Mouse (Mus musculus) embryonic facial prominence, embryonic 14.5 days (tissue): ENCODE measurements at regions not wholly inside any gene's neighbourhood (a gene's known extent, or its start where the extent isn't known, plus 50 kb on each side); places are given as distances from the start of the nearest gene placed in this dataset.

Experiments
- ATAC-seq: fragments of 200-750 bp; cut with Nextera tagmentation; 2 replicates; pipeline ENCODE4 v1.8.0; 2017; ENCODE audit warnings: low read depth, moderate number of reproducible peaks, moderate TSS enrichment
- DNase-seq: peaks from one replicate; pipeline ENCODE4 v3.0.0-alpha.2; 2015; ENCODE audit warnings: low spot score
- H3K27ac ChIP-seq: fragments of 300-500 bp; sonication (generic); replicated peaks from 2 replicates; pipeline ENCODE4 v1.5.1; 2014; ENCODE audit warnings: low read depth, mild to moderate bottlenecking, low read length, moderate library complexity
- H3K27me3 ChIP-seq: fragments of 300-500 bp; sonication (generic); replicated peaks from 2 replicates; pipeline ENCODE4 v1.6.1; 2014; ENCODE audit warnings: low read length; ENCODE audit not compliant: control insufficient read depth, insufficient read depth
- H3K36me3 ChIP-seq: fragments of 300-500 bp; sonication (generic); 2 replicates; pipeline ENCODE4 v1.6.1; 2014; ENCODE audit warnings: low read length, mixed read lengths; ENCODE audit not compliant: control insufficient read depth, insufficient read depth
- H3K4me1 ChIP-seq: fragments of 300-500 bp; sonication (generic); 2 replicates; pipeline ENCODE4 v1.6.1; 2014; ENCODE audit warnings: antibody characterized with exemption, low read length; ENCODE audit not compliant: control insufficient read depth, insufficient read depth
- H3K4me2 ChIP-seq: fragments of 300-500 bp; sonication (generic); 2 replicates; pipeline ENCODE4 v1.6.1; 2014; ENCODE audit warnings: low read depth, mild to moderate bottlenecking, low read length, moderate library complexity, mixed read lengths
- H3K4me3 ChIP-seq: fragments of 300-500 bp; sonication (generic); 2 replicates; pipeline ENCODE4 v1.5.1; 2014; ENCODE audit warnings: low read depth, mild to moderate bottlenecking, low read length
- H3K9ac ChIP-seq: fragments of 300-500 bp; sonication (generic); 2 replicates; pipeline ENCODE4 v1.6.1; 2014; ENCODE audit warnings: low read depth, mild to moderate bottlenecking, low read length, moderate library complexity, mixed read lengths
- H3K9me3 ChIP-seq: fragments of 300-500 bp; sonication (generic); 2 replicates; pipeline ENCODE4 v1.6.1; 2016; ENCODE audit warnings: low read length; ENCODE audit not compliant: control insufficient read depth
- WGBS: fragments of 180-500 bp; shearing (Covaris S2); extraction: QIAGEN DNeasy Blood & Tissue Kit; methylation state at CpG from one replicate; pipeline ENCODE4 v1.1.7; 2014; 5-methylcytosine and 5-hydroxymethylcytosine counted together

DNA sequence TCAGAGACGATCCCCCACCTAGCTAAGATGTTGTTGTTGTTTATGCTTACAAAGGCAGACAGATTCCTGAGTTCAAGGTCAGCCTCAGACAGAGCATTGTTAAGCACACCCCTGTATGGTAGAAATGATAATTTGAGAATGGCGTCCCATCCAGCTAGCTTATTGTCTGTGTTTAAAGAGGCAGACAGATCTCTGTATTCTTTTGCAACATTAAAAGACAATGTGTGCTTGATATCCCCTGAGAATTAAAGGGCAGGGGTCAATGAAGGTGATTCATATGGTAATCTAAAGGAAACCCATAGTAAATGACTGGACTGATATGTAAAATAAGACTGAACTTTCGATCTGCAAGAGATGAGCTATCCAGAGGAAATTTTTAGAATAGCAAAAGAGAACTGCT is 883.5 kb downstream of the Basp1 start:
- Histone ChIP-seq H3K4me3 (no peak overlapping the region), H3K4me1 (no peaks in the 10 kb centered on the region), H3K27ac (no peak overlapping the region), H3K4me2 (no peak overlapping the region), H3K36me3 (no peaks in the 10 kb centered on the region), H3K9ac (no peak overlapping the region), H3K27me3 (no peaks in the 10 kb centered on the region), H3K9me3 (no peaks in the 10 kb centered on the region)
- no peak for DNase-seq
- no peak for ATAC-seq
- WGBS, result 87% methylated on average over 3 of the region's 3 CpGs

GRCm38 (mm10) chr15:24527379-24527778 is 886.2 kb downstream of the Basp1 start:
- 76% methylated on average over 5 of the region's 5 CpGs for WGBS
- no peaks in the 10 kb centered on the region for H3K36me3 ChIP-seq
- no peak for ATAC-seq
- H3K9me3 ChIP-seq, result 0 out of 2 replicates have a peak, but pooled peaks cover 4% of the 10 kb centered on the region
- DNase-seq, result no peak
- no peaks in the 10 kb centered on the region for H3K4me1 ChIP-seq
- no peak overlapping the region for H3K4me3 ChIP-seq
- H3K9ac ChIP-seq, result no peak overlapping the region
- H3K27ac ChIP-seq, result no peak overlapping the region
- H3K4me2 ChIP-seq, result no peak overlapping the region
- no peaks in the 10 kb centered on the region for H3K27me3 ChIP-seq

DNA sequence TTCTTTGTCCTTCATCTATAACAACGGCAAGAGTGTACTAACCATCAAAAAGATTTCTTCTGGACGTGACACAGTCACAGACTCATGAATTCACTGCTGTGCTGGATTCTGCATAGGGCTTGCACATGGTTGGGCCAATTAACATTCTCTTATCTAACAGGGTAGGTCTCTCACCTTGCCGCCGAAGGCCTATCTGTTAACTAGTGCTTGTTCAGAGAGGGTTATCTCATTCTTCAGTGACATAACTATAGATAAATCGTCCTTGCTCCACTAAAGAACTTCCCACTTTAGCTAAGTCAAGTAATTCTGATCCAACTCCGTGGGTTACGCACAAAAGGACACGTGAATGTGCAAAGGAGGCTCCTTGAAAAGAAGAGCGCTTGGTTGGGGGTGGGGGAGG is 899.6 kb downstream of the Basp1 start:
- H3K9ac ChIP-seq, result no peak overlapping the region
- no peaks in the 10 kb centered on the region for H3K36me3 ChIP-seq
- DNase-seq (no peak), ATAC-seq (no peak)
- H3K27me3 ChIP-seq, result no peaks in the 10 kb centered on the region
- H3K4me2 ChIP-seq, result no peak overlapping the region
- no peak overlapping the region for H3K27ac ChIP-seq
- no peaks in the 10 kb centered on the region for H3K9me3 ChIP-seq
- WGBS, result 82% methylated on average over 9 of the region's 9 CpGs
- no peaks in the 10 kb centered on the region for H3K4me1 ChIP-seq
- H3K4me3 ChIP-seq, result no peak overlapping the region

- no peak overlapping the region for H3K4me2 ChIP-seq
- H3K36me3 ChIP-seq, result no peaks in the 10 kb centered on the region
- no peaks in the 10 kb centered on the region for H3K9me3 ChIP-seq
- H3K27me3 ChIP-seq, result no peaks in the 10 kb centered on the region
- 65% methylated on average over 9 of the region's 9 CpGs for WGBS
- ATAC-seq (no peak), DNase-seq (no peak)
- no peak overlapping the region for H3K4me3 ChIP-seq
- H3K4me1 ChIP-seq, result no peaks in the 10 kb centered on the region
- H3K27ac ChIP-seq, result no peak overlapping the region
- H3K9ac ChIP-seq, result no peak overlapping the region
Measured at GRCm38 (mm10) chr15:24501907-24502559, 911.5 kb downstream of the Basp1 start.

DNA sequence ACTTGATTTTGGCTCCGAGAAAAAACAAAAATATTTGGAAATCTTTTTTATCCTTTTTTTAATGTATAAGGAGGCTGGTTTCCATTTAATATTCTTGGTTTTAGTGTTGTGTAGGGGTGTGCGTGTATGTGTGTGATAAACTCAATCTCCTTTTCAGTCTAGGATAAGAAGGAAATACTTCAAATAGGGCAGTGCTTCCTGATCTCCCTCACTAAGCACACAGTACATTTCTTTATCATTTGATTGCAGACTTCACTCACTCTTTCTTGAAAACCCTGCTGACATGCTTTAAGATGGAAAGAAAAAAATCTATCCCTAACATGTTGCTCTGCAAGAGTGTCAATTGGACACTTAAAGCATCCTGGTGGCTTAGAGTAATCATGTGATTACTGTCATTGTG is 927.3 kb downstream of the Basp1 start:
- no peaks in the 10 kb centered on the region for H3K27me3 ChIP-seq
- H3K9ac ChIP-seq, result no peak overlapping the region
- no peaks in the 10 kb centered on the region for H3K36me3 ChIP-seq
- ATAC-seq (no peak), DNase-seq (no peak)
- H3K4me2 ChIP-seq, result no peak overlapping the region
- no peaks in the 10 kb centered on the region for H3K4me1 ChIP-seq
- no peaks in the 10 kb centered on the region for H3K9me3 ChIP-seq
- H3K27ac ChIP-seq, result no peak overlapping the region
- WGBS, result 83% methylated on average over 2 of the region's 2 CpGs
- H3K4me3 ChIP-seq, result no peak overlapping the region

- ATAC-seq (no peak), DNase-seq (peak; percentile 1)
- no peak overlapping the region for H3K4me2 ChIP-seq
- WGBS, result 83% methylated on average over 1 of the region's 1 CpGs
- H3K9ac ChIP-seq, result no peak overlapping the region
- no peak overlapping the region for H3K27ac ChIP-seq
- H3K9me3 ChIP-seq, result no peaks in the 10 kb centered on the region
- H3K36me3 ChIP-seq, result no peaks in the 10 kb centered on the region
- H3K4me1 ChIP-seq, result no peaks in the 10 kb centered on the region
- H3K4me3 ChIP-seq, result no peak overlapping the region
- H3K27me3 ChIP-seq, result no peaks in the 10 kb centered on the region
Measured at GRCm38 (mm10) chr15:24468239-24468638, 945.3 kb downstream of the Basp1 start.

DNA sequence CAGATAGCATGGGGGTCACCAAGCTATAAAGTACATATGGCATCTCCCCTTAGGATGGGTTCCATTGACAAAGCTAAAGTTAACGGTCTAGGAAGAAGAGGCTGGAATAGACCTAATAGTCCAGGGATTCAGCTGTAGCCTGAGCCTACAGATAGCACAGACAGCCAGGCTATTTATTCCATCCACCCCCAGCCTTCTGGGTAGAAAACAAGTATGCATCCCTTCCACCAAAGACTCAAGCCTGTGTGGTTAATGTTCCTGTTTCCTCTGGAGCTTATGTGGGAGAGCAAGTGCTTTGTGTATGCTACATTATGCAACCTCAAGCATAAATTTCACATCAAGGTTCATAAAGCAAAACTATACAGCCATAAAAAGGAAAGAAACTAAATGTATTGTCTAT is 955.8 kb downstream of the Basp1 start:
- Histone ChIP-seq H3K9me3 (no peaks in the 10 kb centered on the region), H3K36me3 (no peaks in the 10 kb centered on the region), H3K27ac (no peak overlapping the region), H3K27me3 (no peaks in the 10 kb centered on the region), H3K4me3 (no peak overlapping the region), H3K4me1 (no peaks in the 10 kb centered on the region), H3K9ac (no peak overlapping the region), H3K4me2 (no peak overlapping the region)
- ATAC-seq, result no peak
- 86% methylated on average over 1 of the region's 1 CpGs for WGBS
- DNase-seq, result no peak

DNA sequence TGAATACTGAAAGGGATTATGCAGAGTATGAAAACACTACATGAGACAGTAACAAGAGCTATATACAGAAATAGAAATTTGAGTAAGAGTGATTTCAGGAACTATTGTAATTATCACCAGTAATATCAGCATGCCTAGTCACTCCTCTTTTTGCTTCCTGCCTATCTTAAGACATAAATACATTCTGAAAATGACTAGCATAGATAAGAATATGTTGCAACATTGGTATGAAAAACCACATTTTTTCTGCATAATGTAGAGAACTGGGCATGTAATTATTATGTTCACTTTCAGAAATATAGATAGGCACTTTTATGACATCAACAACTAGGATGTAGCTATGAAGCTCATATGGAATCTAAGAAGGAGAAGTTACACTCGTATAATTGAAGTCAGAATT is 980.5 kb downstream of the Basp1 start:
- H3K9me3 ChIP-seq, result no peaks in the 10 kb centered on the region

GRCm38 (mm10) chr15:24429154-24429553 is 984.4 kb downstream of the Basp1 start:
- DNase-seq, result no peak
- no peak overlapping the region for H3K4me3 ChIP-seq
- H3K36me3 ChIP-seq, result no peaks in the 10 kb centered on the region
- no peaks in the 10 kb centered on the region for H3K4me1 ChIP-seq
- WGBS, result 70% methylated on average over 5 of the region's 5 CpGs
- H3K9me3 ChIP-seq, result no peaks in the 10 kb centered on the region
- no peak overlapping the region for H3K27ac ChIP-seq
- ATAC-seq, result no peak
- H3K9ac ChIP-seq, result no peak overlapping the region
- H3K27me3 ChIP-seq, result no peaks in the 10 kb centered on the region
- no peak overlapping the region for H3K4me2 ChIP-seq

More for the DNA sequence above, 980.5 kb downstream of the Basp1 start:
- DNase-seq, result no peak
- H3K36me3 ChIP-seq, result no peaks in the 10 kb centered on the region
- no peak for ATAC-seq
- no peaks in the 10 kb centered on the region for H3K4me1 ChIP-seq
- H3K9ac ChIP-seq, result no peak overlapping the region
- no peak overlapping the region for H3K4me2 ChIP-seq
- no peak overlapping the region for H3K4me3 ChIP-seq
- no peak overlapping the region for H3K27ac ChIP-seq
- 77% methylated on average over 1 of the region's 1 CpGs for WGBS
- H3K27me3 ChIP-seq, result no peaks in the 10 kb centered on the region
